Mouse (Mus musculus): Measurements from ENCODE around the gene Glt1d1. TPM values are rescaled to one million over a fixed set of nuclear protein-coding genes. Genes with fewer than 3 reads are reported as not detected.

Gene Glt1d1
- polyA plus RNA-seq, 1 experiment from 2014 or later: 0.25 TPM

DNA sequence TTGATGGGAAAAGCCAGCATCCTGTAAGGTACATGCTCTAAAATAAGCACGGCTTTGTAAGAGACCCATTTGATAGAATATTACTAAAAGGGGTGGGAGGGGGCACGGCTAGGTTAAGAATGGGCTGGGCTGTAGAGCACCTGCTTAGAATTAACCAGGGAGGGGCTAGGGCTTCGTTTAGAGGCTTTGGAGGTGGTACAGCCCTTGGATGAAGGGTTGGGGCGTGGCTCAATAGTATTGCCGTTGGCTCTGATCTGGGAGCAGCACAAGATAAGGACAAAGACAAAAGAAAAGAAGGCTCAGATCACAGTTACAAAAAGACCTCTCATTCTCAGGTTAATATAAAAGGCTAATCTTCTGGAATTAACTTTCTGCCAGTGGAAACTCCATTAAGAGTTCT is 28.2 kb downstream of the Glt1d1 start:
- Histone ChIP-seq H3K4me1 (ENCODE audit: control insufficient read depth, insufficient read depth, low read length) (no peaks in the 10 kb centered on the region), H3K36me3 (ENCODE audit: control insufficient read depth, insufficient read depth, low read length) (no peaks in the 10 kb centered on the region), H3K9me3 (ENCODE audit: control insufficient read depth, low read length) (peaks cover 5% of the 10 kb centered on the region), H3K27me3 (replicated peaks; ENCODE audit: control insufficient read depth, insufficient read depth, low read length) (no peaks in the 10 kb centered on the region), H3K4me3 (ENCODE audit: low read depth, low read length) (no peak overlapping the region), H3K9ac (ENCODE audit: low read depth, low read length) (no peak overlapping the region), H3K27ac (replicated peaks; ENCODE audit: low read depth, low read length) (no peak overlapping the region), H3K4me2 (ENCODE audit: low read depth, low read length) (no peak overlapping the region)
- 81% methylated on average over 5 of the region's 5 CpGs for WGBS
- DNase-seq (ENCODE audit: low spot score) (no peak), ATAC-seq (ENCODE audit: low read depth) (no peak)

DNA sequence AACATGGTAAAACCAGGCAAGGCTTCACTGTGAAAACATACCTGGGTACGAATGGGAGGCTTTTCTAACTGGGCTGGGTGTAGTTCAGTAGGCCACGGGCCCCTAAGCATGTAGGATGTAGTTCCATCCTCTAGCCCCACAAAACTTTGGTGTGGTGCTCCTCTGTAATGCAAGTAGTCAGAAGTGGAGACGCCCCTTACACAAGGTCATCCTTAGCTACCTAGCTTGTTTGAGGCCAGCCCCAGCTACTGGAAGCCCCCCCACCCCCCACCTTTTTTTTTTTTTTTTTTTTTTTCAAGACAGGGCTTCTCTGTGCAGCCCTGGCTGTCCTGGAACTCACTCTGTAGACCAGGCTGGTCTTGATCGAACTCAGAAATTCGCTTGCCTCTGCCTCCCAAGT is 28.9 kb downstream of the Glt1d1 start:
- no peak overlapping the region for H3K4me2 ChIP-seq (ENCODE audit: low read depth, low read length)
- ATAC-seq (ENCODE audit: low read depth) (no peak), DNase-seq (ENCODE audit: low spot score) (no peak)
- no peak overlapping the region for H3K27ac ChIP-seq (replicated peaks; ENCODE audit: low read depth, low read length)
- no peaks in the 10 kb centered on the region for H3K36me3 ChIP-seq (ENCODE audit: control insufficient read depth, insufficient read depth, low read length)
- no peaks in the 10 kb centered on the region for H3K27me3 ChIP-seq (replicated peaks; ENCODE audit: control insufficient read depth, insufficient read depth, low read length)
- 86% methylated on average over 5 of the region's 5 CpGs for WGBS
- no peak overlapping the region for H3K4me3 ChIP-seq (ENCODE audit: low read depth, low read length)
- peaks cover 5% of the 10 kb centered on the region for H3K9me3 ChIP-seq (ENCODE audit: control insufficient read depth, low read length)
- H3K4me1 ChIP-seq (ENCODE audit: control insufficient read depth, insufficient read depth, low read length): no peaks in the 10 kb centered on the region
- no peak overlapping the region for H3K9ac ChIP-seq (ENCODE audit: low read depth, low read length)

DNA sequence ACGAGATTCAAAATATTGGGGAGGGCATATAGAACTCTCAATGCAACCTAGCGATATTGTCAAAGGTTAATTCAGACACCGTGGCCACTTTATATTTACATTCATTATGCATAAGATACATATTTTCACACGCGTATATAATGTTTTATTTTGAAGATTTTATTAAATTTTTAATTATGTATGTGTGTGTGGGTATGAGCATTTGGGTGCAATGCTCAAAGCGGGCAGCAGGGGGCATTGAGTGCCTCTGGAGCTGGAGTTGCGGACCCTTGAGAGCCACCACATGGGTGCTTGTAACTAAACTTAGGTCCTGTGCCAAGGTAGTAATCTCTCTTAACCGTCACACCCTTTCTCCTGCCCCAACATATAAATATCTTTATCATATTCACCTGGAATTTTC is 41.9 kb downstream of the Glt1d1 start:
- Histone ChIP-seq H3K27me3 (replicated peaks; ENCODE audit: control insufficient read depth, insufficient read depth, low read length) (no peaks in the 10 kb centered on the region), H3K9me3 (ENCODE audit: control insufficient read depth, low read length) (peaks cover 15% of the 10 kb centered on the region), H3K36me3 (ENCODE audit: control insufficient read depth, insufficient read depth, low read length) (no peaks in the 10 kb centered on the region), H3K4me2 (ENCODE audit: low read depth, low read length) (no peak overlapping the region), H3K4me3 (ENCODE audit: low read depth, low read length) (no peak overlapping the region), H3K27ac (replicated peaks; ENCODE audit: low read depth, low read length) (no peak overlapping the region), H3K9ac (ENCODE audit: low read depth, low read length) (no peak overlapping the region), H3K4me1 (ENCODE audit: control insufficient read depth, insufficient read depth, low read length) (no peaks in the 10 kb centered on the region)
- no peak for ATAC-seq (ENCODE audit: low read depth)
- DNase-seq (ENCODE audit: low spot score): no peak
- WGBS: 92% methylated on average over 8 of the region's 8 CpGs

DNA sequence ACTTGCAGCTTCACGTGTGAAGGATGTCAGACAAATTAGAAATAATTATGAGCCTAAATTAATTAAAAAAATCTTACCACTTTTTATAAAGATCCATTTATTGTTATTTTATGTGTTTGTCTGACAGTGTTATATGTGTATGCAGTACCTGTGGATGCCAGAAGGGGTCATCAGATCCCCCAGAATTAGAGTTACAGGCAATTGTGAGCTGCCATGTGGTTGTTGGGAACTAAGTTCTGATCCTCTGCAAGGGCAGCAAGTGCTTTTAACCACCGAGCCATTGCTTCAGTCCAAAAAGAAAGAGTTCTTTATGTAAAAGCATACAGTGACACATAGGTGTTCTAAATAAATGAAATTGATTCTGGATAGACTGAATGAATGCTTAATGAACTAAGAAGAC is 45.5 kb downstream of the Glt1d1 start:
- H3K9me3 ChIP-seq (ENCODE audit: control insufficient read depth, low read length): peaks cover 15% of the 10 kb centered on the region
- 96% methylated on average over 2 of the region's 2 CpGs for WGBS
- H3K27me3 ChIP-seq (replicated peaks; ENCODE audit: control insufficient read depth, insufficient read depth, low read length): no peaks in the 10 kb centered on the region
- ATAC-seq (ENCODE audit: low read depth): no peak
- no peak overlapping the region for H3K4me3 ChIP-seq (ENCODE audit: low read depth, low read length)
- H3K36me3 ChIP-seq (ENCODE audit: control insufficient read depth, insufficient read depth, low read length): no peaks in the 10 kb centered on the region
- H3K4me2 ChIP-seq (ENCODE audit: low read depth, low read length): no peak overlapping the region
- no peaks in the 10 kb centered on the region for H3K4me1 ChIP-seq (ENCODE audit: control insufficient read depth, insufficient read depth, low read length)
- DNase-seq (ENCODE audit: low spot score): no peak
- H3K27ac ChIP-seq (replicated peaks; ENCODE audit: low read depth, low read length): no peak overlapping the region
- H3K9ac ChIP-seq (ENCODE audit: low read depth, low read length): no peak overlapping the region

DNA sequence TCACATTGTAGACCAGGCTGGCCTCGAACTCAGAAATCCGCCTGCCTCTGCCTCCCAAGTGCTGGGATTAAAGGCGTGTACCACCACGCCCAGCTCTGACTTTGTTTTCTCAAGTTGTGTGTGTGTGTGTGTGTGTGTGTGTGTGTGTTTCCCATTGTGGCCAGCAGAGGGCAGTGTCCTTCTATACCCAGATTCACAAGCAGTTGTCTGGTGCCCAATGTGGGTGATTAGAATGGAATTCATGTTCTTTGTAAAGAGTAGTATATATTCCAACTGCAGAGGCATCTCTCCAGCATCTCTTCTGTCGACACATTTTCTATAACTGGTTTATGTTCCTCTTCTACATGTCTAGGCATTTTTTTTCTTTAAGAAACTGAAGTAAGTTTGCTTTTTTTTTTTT is 46.4 kb downstream of the Glt1d1 start:
- no peak overlapping the region for H3K4me2 ChIP-seq (ENCODE audit: low read depth, low read length)
- no peak overlapping the region for H3K9ac ChIP-seq (ENCODE audit: low read depth, low read length)
- no peaks in the 10 kb centered on the region for H3K27me3 ChIP-seq (replicated peaks; ENCODE audit: control insufficient read depth, insufficient read depth, low read length)
- no peaks in the 10 kb centered on the region for H3K36me3 ChIP-seq (ENCODE audit: control insufficient read depth, insufficient read depth, low read length)
- ATAC-seq (ENCODE audit: low read depth) (no peak), DNase-seq (ENCODE audit: low spot score) (no peak)
- H3K4me3 ChIP-seq (ENCODE audit: low read depth, low read length): no peak overlapping the region
- WGBS: 97% methylated on average over 5 of the region's 5 CpGs
- H3K27ac ChIP-seq (replicated peaks; ENCODE audit: low read depth, low read length): no peak overlapping the region
- peaks cover 15% of the 10 kb centered on the region for H3K9me3 ChIP-seq (ENCODE audit: control insufficient read depth, low read length)
- H3K4me1 ChIP-seq (ENCODE audit: control insufficient read depth, insufficient read depth, low read length): no peaks in the 10 kb centered on the region

DNA sequence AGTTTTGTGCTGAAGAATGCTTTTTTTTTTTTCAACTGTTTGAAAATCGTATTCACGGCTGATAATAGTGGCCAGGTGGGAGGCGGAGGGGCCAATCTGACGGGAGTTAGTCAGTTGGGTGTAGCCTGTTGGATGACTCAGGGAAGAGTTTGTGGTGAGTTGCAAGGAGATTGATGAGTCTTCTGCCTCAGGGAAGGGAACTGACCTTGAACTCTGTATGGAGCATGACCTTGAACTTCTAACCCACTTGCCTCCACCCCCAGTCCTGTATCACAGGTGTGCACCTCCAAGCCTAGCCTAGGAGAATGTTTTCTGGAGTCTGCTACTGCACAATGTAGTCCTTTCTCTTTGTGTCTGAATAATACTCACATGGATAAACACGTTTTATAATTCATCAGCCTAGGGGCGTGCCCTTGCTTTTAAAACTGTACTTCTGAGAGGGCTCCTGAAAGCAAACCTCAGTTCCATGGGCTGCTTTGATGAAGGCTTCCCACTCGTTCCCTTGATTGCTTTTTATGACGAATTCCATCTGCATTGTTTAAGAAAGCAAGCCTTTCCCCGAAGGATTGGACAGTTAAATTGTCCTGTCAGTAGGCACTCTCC is 56.6 kb downstream of the Glt1d1 start:
- WGBS: 68% methylated on average over 9 of the region's 9 CpGs
- Histone ChIP-seq H3K4me2 (ENCODE audit: low read depth, low read length) (no peak overlapping the region), H3K4me1 (ENCODE audit: control insufficient read depth, insufficient read depth, low read length) (no peaks in the 10 kb centered on the region), H3K9ac (ENCODE audit: low read depth, low read length) (no peak overlapping the region), H3K36me3 (ENCODE audit: control insufficient read depth, insufficient read depth, low read length) (no peaks in the 10 kb centered on the region), H3K27me3 (replicated peaks; ENCODE audit: control insufficient read depth, insufficient read depth, low read length) (no peaks in the 10 kb centered on the region), H3K4me3 (ENCODE audit: low read depth, low read length) (no peak overlapping the region), H3K9me3 (ENCODE audit: control insufficient read depth, low read length) (no peaks in the 10 kb centered on the region), H3K27ac (replicated peaks; ENCODE audit: low read depth, low read length) (no peak overlapping the region)
- DNase-seq (ENCODE audit: low spot score): no peak
- ATAC-seq (ENCODE audit: low read depth): no peak

DNA sequence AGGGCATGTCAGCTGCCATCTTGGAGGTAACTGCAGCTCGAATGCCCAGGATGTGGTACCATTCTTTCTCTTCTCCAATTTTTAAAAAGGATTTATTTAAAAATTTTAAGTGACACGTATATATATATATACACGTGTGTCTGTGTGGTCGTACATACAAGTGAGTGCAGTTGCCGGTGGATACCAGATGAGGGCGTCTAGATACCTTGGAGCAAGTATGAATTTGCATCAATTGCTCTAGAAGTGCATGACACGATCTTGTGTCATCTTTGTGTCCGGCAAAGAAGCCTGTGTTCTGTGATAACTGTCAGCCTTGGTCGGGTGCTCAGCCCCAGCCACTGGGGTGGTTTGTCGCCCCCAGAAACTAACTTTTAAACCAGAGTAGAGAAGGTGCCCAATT is 59.0 kb downstream of the Glt1d1 start:
- H3K27ac ChIP-seq (replicated peaks; ENCODE audit: low read depth, low read length): no peak overlapping the region
- DNase-seq (ENCODE audit: low spot score): no peak
- H3K4me1 ChIP-seq (ENCODE audit: control insufficient read depth, insufficient read depth, low read length): no peaks in the 10 kb centered on the region
- H3K9me3 ChIP-seq (ENCODE audit: control insufficient read depth, low read length): no peaks in the 10 kb centered on the region
- H3K4me3 ChIP-seq (ENCODE audit: low read depth, low read length): no peak overlapping the region
- H3K9ac ChIP-seq (ENCODE audit: low read depth, low read length): no peak overlapping the region
- no peak for ATAC-seq (ENCODE audit: low read depth)
- H3K4me2 ChIP-seq (ENCODE audit: low read depth, low read length): no peak overlapping the region
- no peaks in the 10 kb centered on the region for H3K27me3 ChIP-seq (replicated peaks; ENCODE audit: control insufficient read depth, insufficient read depth, low read length)
- no peaks in the 10 kb centered on the region for H3K36me3 ChIP-seq (ENCODE audit: control insufficient read depth, insufficient read depth, low read length)
- WGBS: 77% methylated on average over 10 of the region's 10 CpGs

DNA sequence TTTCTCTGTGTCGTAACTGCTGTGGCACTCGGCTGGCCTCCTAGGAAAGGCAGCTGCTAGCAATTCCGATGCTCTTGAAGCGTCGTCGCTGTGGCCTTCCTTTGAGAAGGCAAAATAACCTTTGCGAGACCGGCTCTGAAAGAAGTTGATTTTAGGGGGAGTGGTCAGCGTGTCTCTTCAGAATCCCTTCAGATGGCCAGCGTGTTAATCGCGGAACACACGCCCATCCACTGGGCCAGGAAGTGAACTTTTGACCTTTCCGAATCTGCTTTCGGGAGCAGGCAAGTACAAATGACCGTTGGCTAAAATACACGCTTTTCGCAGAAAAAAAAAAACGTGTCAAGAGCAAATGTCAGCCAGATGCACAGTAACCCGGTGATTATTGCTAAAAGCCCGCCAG is 59.5 kb downstream of the Glt1d1 start:
- H3K27me3 ChIP-seq (replicated peaks; ENCODE audit: control insufficient read depth, insufficient read depth, low read length): no peaks in the 10 kb centered on the region
- DNase-seq (ENCODE audit: low spot score): no peak
- no peak overlapping the region for H3K9ac ChIP-seq (ENCODE audit: low read depth, low read length)
- 28% methylated on average over 21 of the region's 21 CpGs for WGBS
- ATAC-seq (ENCODE audit: low read depth): no peak
- H3K4me3 ChIP-seq (ENCODE audit: low read depth, low read length): no peak overlapping the region
- no peak overlapping the region for H3K4me2 ChIP-seq (ENCODE audit: low read depth, low read length)
- no peaks in the 10 kb centered on the region for H3K9me3 ChIP-seq (ENCODE audit: control insufficient read depth, low read length)
- H3K27ac ChIP-seq (replicated peaks; ENCODE audit: low read depth, low read length): no peak overlapping the region
- no peaks in the 10 kb centered on the region for H3K4me1 ChIP-seq (ENCODE audit: control insufficient read depth, insufficient read depth, low read length)
- no peaks in the 10 kb centered on the region for H3K36me3 ChIP-seq (ENCODE audit: control insufficient read depth, insufficient read depth, low read length)

DNA sequence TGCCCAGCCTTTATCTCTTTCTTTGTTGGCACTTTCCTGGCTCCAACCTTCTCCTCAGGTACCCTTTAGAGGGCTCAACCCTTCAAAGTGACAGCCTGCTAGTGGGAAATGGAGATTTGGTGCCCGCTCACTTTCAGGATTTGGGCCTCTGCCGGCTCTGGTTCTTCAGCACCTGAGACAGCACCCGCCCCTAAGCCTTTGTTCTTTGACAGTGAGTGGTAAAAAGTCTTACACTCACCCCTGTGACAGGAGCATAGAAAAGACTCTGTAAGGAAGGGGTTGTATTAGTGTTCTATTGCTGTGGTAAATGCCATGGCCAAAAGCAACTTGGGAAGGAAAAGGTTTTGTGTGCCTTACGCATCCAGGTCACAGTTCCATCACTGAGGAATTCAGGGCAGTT is 63.8 kb downstream of the Glt1d1 start:
- no peaks in the 10 kb centered on the region for H3K27me3 ChIP-seq (replicated peaks; ENCODE audit: control insufficient read depth, insufficient read depth, low read length)
- no peaks in the 10 kb centered on the region for H3K4me1 ChIP-seq (ENCODE audit: control insufficient read depth, insufficient read depth, low read length)
- H3K9ac ChIP-seq (ENCODE audit: low read depth, low read length): no peak overlapping the region
- no peak overlapping the region for H3K27ac ChIP-seq (replicated peaks; ENCODE audit: low read depth, low read length)
- WGBS: 69% methylated on average over 4 of the region's 4 CpGs
- no peak overlapping the region for H3K4me3 ChIP-seq (ENCODE audit: low read depth, low read length)
- no peaks in the 10 kb centered on the region for H3K36me3 ChIP-seq (ENCODE audit: control insufficient read depth, insufficient read depth, low read length)
- H3K9me3 ChIP-seq (ENCODE audit: control insufficient read depth, low read length): no peaks in the 10 kb centered on the region
- ATAC-seq (ENCODE audit: low read depth) (no peak), DNase-seq (ENCODE audit: low spot score) (no peak)
- H3K4me2 ChIP-seq (ENCODE audit: low read depth, low read length): no peak overlapping the region
